Mouse (Mus musculus) heart, adult 9 months (tissue): ENCODE measurements at regions not wholly inside any gene's neighbourhood (a gene's known extent, or its start where the extent isn't known, plus 50 kb on each side); places are given as distances from the start of the nearest gene placed in this dataset.

Experiments
- DNase-seq, 2 experiments: peaks; one replicate each; pipeline ENCODE4 v3.0.0; 2022; ENCODE audit warnings: low spot score in 2 of 2

DNA sequence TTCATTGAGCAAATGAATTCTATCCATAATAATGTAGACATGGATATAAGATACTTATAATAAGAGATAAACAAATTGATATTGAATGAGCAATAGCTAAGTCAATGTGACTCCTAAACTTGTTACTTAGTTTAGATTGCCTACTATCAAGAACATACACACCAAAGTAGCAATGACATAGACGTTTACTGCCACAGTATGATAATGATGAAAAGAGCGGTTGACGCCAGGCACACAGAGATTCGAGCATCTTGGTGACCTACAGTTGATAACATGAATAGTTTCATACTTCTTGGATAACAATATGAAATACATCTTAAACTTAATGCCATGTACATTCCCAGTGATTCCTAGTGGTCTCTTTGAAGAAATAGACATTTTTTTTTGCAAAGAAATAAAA is 55.9 kb upstream of the Tbc1d2b start:
- no peak for DNase-seq
